Mouse (Mus musculus) hindbrain, embryonic 13.5 days (tissue): Measurements from ENCODE around the gene Wfdc21. TPM values are rescaled to one million over a fixed set of nuclear protein-coding genes. Genes with fewer than 3 reads are reported as not detected.
A peak's percentile ranks its signal among the peaks of the same experiment; 100 is the strongest.

Experiments used
- ATAC-seq: fragments of 200-750 bp; cut with Nextera tagmentation; 2 replicates; pipeline ENCODE4 v1.8.0; 2017; ENCODE audit warnings: moderate TSS enrichment; ENCODE audit not compliant: low FRiP score
- H3K27ac ChIP-seq: fragments of 300-500 bp; sonication (generic); 2 replicates; pipeline ENCODE4 v1.5.1; 2015; ENCODE audit warnings: inconsistent platforms, mild to moderate bottlenecking, moderate library complexity
- H3K27me3 ChIP-seq: fragments of 300-500 bp; sonication (generic); 2 replicates; pipeline ENCODE4 v1.6.1; 2015; ENCODE audit warnings: mild to moderate bottlenecking, inconsistent platforms
- H3K36me3 ChIP-seq: fragments of 300-500 bp; sonication (generic); 2 replicates; pipeline ENCODE4 v1.6.1; 2015; ENCODE audit warnings: mild to moderate bottlenecking, inconsistent platforms
- H3K4me1 ChIP-seq: fragments of 300-500 bp; sonication (generic); replicated peaks from 2 replicates; pipeline ENCODE4 v1.6.1; 2015; ENCODE audit warnings: inconsistent platforms
- H3K4me2 ChIP-seq: fragments of 300-500 bp; sonication (generic); 2 replicates; pipeline ENCODE4 v1.6.1; 2015; ENCODE audit warnings: inconsistent platforms, mild to moderate bottlenecking, moderate library complexity
- H3K4me3 ChIP-seq: fragments of 300-500 bp; sonication (generic); 2 replicates; pipeline ENCODE4 v1.5.1; 2015; ENCODE audit warnings: mild to moderate bottlenecking, inconsistent platforms
- H3K9ac ChIP-seq: fragments of 300-500 bp; sonication (generic); 2 replicates; pipeline ENCODE4 v1.6.1; 2015; ENCODE audit warnings: mild to moderate bottlenecking, inconsistent platforms
- H3K9me3 ChIP-seq: fragments of 300-500 bp; sonication (generic); 2 replicates; pipeline ENCODE4 v1.6.1; 2016; ENCODE audit warnings: inconsistent platforms
- WGBS: fragments of 180-500 bp; shearing (Covaris S2); methylation state at CpG from one replicate; pipeline ENCODE4 v1.1.7; 2015; 5-methylcytosine and 5-hydroxymethylcytosine counted together
- polyA plus RNA-seq: library from polyadenylated mRNA; unstranded; fragments of >200 nt; fragmentation: Nextera tagmentation; extraction: Ambion mirVana; gene quantifications from 2 replicates; pipeline ENCODE4 v1.2.1, GENCODE M21; 2015

The Wfdc21 gene
- polyA plus RNA-seq, 1 experiment from 2014 or later = not detected

- Histone ChIP-seq H3K4me2 (no peak overlapping the region), H3K36me3 (peaks cover 96% of the 10 kb centered on the region), H3K9me3 (no peaks in the 10 kb centered on the region), H3K9ac (no peak overlapping the region), H3K4me3 (no peak overlapping the region), H3K4me1 (no peaks in the 10 kb centered on the region), H3K27me3 (no peaks in the 10 kb centered on the region), H3K27ac (no peak overlapping the region)
- ATAC-seq = no peak
- 90% methylated on average over 4 of the region's 4 CpGs for WGBS
Observed at GRCm38 (mm10) chr11:83768976-83769375, 22.2 kb downstream of the Wfdc21 start.

GRCm38 (mm10) chr11:83771014-83771413 lies 24.3 kb downstream of the Wfdc21 start:
- Histone ChIP-seq H3K27me3 (no peaks in the 10 kb centered on the region), H3K4me1 (no peaks in the 10 kb centered on the region), H3K36me3 (peaks cover 95% of the 10 kb centered on the region), H3K4me3 (no peak overlapping the region), H3K27ac (no peak overlapping the region), H3K9ac (no peak overlapping the region), H3K4me2 (no peak overlapping the region), H3K9me3 (no peaks in the 10 kb centered on the region)
- ATAC-seq = no peak
- WGBS = 96% methylated on average over 7 of the region's 7 CpGs

GRCm38 (mm10) chr11:83772341-83772740 lies 25.6 kb downstream of the Wfdc21 start:
- Histone ChIP-seq H3K36me3 (peaks cover 95% of the 10 kb centered on the region), H3K9ac (no peak overlapping the region)
- ATAC-seq = no peak

GRCm38 (mm10) chr11:83773691-83774090 lies 27.0 kb downstream of the Wfdc21 start:
- Histone ChIP-seq H3K27me3 (no peaks in the 10 kb centered on the region), H3K4me3 (no peak overlapping the region), H3K27ac (no peak overlapping the region), H3K4me2 (no peak overlapping the region), H3K9ac (no peak overlapping the region), H3K36me3 (peaks cover 93% of the 10 kb centered on the region), H3K4me1 (no peaks in the 10 kb centered on the region), H3K9me3 (no peaks in the 10 kb centered on the region)
- ATAC-seq = no peak
- 96% methylated on average over 16 of the region's 16 CpGs for WGBS

More at GRCm38 (mm10) chr11:83772341-83772740, 25.6 kb downstream of the Wfdc21 start:
- H3K4me3 ChIP-seq = no peak overlapping the region
- WGBS = 96% methylated on average over 6 of the region's 6 CpGs
- no peak overlapping the region for H3K27ac ChIP-seq
- no peaks in the 10 kb centered on the region for H3K9me3 ChIP-seq
- no peaks in the 10 kb centered on the region for H3K4me1 ChIP-seq
- no peaks in the 10 kb centered on the region for H3K27me3 ChIP-seq
- no peak overlapping the region for H3K4me2 ChIP-seq

GRCm38 (mm10) chr11:83774324-83774723 lies 27.6 kb downstream of the Wfdc21 start:
- H3K36me3 ChIP-seq = peaks cover 94% of the 10 kb centered on the region
- no peaks in the 10 kb centered on the region for H3K27me3 ChIP-seq
- WGBS = 96% methylated on average over 11 of the region's 11 CpGs

GRCm38 (mm10) chr11:83776798-83777197 lies 30.1 kb downstream of the Wfdc21 start:
- Histone ChIP-seq H3K27ac (no peak overlapping the region), H3K27me3 (no peaks in the 10 kb centered on the region), H3K9me3 (no peaks in the 10 kb centered on the region), H3K9ac (no peak overlapping the region), H3K36me3 (peaks cover 97% of the 10 kb centered on the region), H3K4me1 (no peaks in the 10 kb centered on the region), H3K4me3 (no peak overlapping the region), H3K4me2 (no peak overlapping the region)
- ATAC-seq = no peak
- WGBS = 95% methylated on average over 8 of the region's 8 CpGs

More at GRCm38 (mm10) chr11:83774324-83774723, 27.6 kb downstream of the Wfdc21 start:
- Histone ChIP-seq H3K4me1 (no peaks in the 10 kb centered on the region), H3K9me3 (no peaks in the 10 kb centered on the region), H3K4me2 (no peak overlapping the region), H3K27ac (no peak overlapping the region), H3K9ac (no peak overlapping the region), H3K4me3 (no peak overlapping the region)
- no peak for ATAC-seq

GRCm38 (mm10) chr11:83783931-83784600 lies 37.3 kb downstream of the Wfdc21 start:
- ATAC-seq = no peak
- Histone ChIP-seq H3K4me3 (no peak overlapping the region), H3K9me3 (no peaks in the 10 kb centered on the region), H3K9ac (0 out of 2 replicates have a peak overlapping the region, but pooled peaks have one; percentile 0), H3K4me1 (no peaks in the 10 kb centered on the region; the same call in 1 of the 2 replicates), H3K27ac (no peak overlapping the region), H3K36me3 (peaks cover 64% of the 10 kb centered on the region), H3K27me3 (no peaks in the 10 kb centered on the region), H3K4me2 (no peak overlapping the region)
- WGBS = 83% methylated on average over 14 of the region's 14 CpGs

GRCm38 (mm10) chr11:83784661-83785060 lies 37.9 kb downstream of the Wfdc21 start:
- H3K27ac ChIP-seq = no peak overlapping the region
- H3K9ac ChIP-seq = no peak overlapping the region
- H3K27me3 ChIP-seq = no peaks in the 10 kb centered on the region
- ATAC-seq = no peak
- H3K4me1 ChIP-seq = no peaks in the 10 kb centered on the region; the same call in 1 of the 2 replicates
- no peak overlapping the region for H3K4me2 ChIP-seq
- H3K9me3 ChIP-seq = no peaks in the 10 kb centered on the region
- H3K36me3 ChIP-seq = peaks cover 58% of the 10 kb centered on the region
- 83% methylated on average over 2 of the region's 2 CpGs for WGBS
- H3K4me3 ChIP-seq = no peak overlapping the region

- Histone ChIP-seq H3K36me3 (peaks cover 51% of the 10 kb centered on the region), H3K9ac (no peak overlapping the region), H3K27ac (no peak overlapping the region), H3K27me3 (no peaks in the 10 kb centered on the region), H3K9me3 (no peaks in the 10 kb centered on the region), H3K4me2 (no peak overlapping the region), H3K4me3 (no peak overlapping the region), H3K4me1 (no peaks in the 10 kb centered on the region; the same call in 1 of the 2 replicates)
- WGBS = 19% methylated on average over 2 of the region's 2 CpGs
- peak; percentile 59 for ATAC-seq
Observed at GRCm38 (mm10) chr11:83785366-83785765, 38.6 kb downstream of the Wfdc21 start.

GRCm38 (mm10) chr11:83786835-83787234 lies 40.1 kb downstream of the Wfdc21 start:
- H3K27ac ChIP-seq = no peak overlapping the region
- H3K36me3 ChIP-seq = peaks cover 37% of the 10 kb centered on the region
- WGBS = 78% methylated on average over 4 of the region's 4 CpGs
- H3K4me2 ChIP-seq = no peak overlapping the region
- no peaks in the 10 kb centered on the region for H3K27me3 ChIP-seq
- no peaks in the 10 kb centered on the region for H3K9me3 ChIP-seq
- ATAC-seq = no peak
- H3K9ac ChIP-seq = no peak overlapping the region
- no peak overlapping the region for H3K4me3 ChIP-seq
- no peaks in the 10 kb centered on the region; the same call in 1 of the 2 replicates for H3K4me1 ChIP-seq

- H3K9me3 ChIP-seq = no peaks in the 10 kb centered on the region
- H3K4me3 ChIP-seq = no peak overlapping the region
- H3K27me3 ChIP-seq = no peaks in the 10 kb centered on the region
- no peak overlapping the region for H3K27ac ChIP-seq
- no peak overlapping the region for H3K4me2 ChIP-seq
- no peak for ATAC-seq
- WGBS = 89% methylated on average over 15 of the region's 15 CpGs
- no peak overlapping the region for H3K9ac ChIP-seq
- H3K4me1 ChIP-seq = no peaks in the 10 kb centered on the region; the same call in 1 of the 2 replicates
- H3K36me3 ChIP-seq = peaks cover 32% of the 10 kb centered on the region
Observed at GRCm38 (mm10) chr11:83787401-83788021, 40.8 kb downstream of the Wfdc21 start.

GRCm38 (mm10) chr11:83788331-83788730 lies 41.6 kb downstream of the Wfdc21 start:
- 80% methylated on average over 8 of the region's 8 CpGs for WGBS
- Histone ChIP-seq H3K27me3 (no peaks in the 10 kb centered on the region), H3K27ac (no peak overlapping the region), H3K4me2 (no peak overlapping the region), H3K9ac (no peak overlapping the region), H3K9me3 (no peaks in the 10 kb centered on the region), H3K4me1 (no peaks in the 10 kb centered on the region; the same call in 1 of the 2 replicates), H3K4me3 (no peak overlapping the region), H3K36me3 (peaks cover 24% of the 10 kb centered on the region)
- ATAC-seq = no peak

- H3K4me2 ChIP-seq = no peak overlapping the region
- no peak overlapping the region for H3K4me3 ChIP-seq
- no peak overlapping the region for H3K9ac ChIP-seq
- no peaks in the 10 kb centered on the region for H3K9me3 ChIP-seq
- peaks cover 19% of the 10 kb centered on the region for H3K36me3 ChIP-seq
- no peak for ATAC-seq
- H3K4me1 ChIP-seq = no peaks in the 10 kb centered on the region
- WGBS = 74% methylated on average over 13 of the region's 13 CpGs
- no peak overlapping the region for H3K27ac ChIP-seq
- no peaks in the 10 kb centered on the region for H3K27me3 ChIP-seq
Observed at GRCm38 (mm10) chr11:83789259-83789658, 42.5 kb downstream of the Wfdc21 start.
